Mouse (Mus musculus): Measurements from ENCODE around the gene Chek2. TPM values are rescaled to one million over a fixed set of nuclear protein-coding genes. Genes with fewer than 3 reads are reported as not detected.
"Not testable (repeated sequence)": the region's sequence is repeated elsewhere in the genome, so short reads cannot be mapped to it uniquely, and the experiment has no call there.

The Chek2 gene
- polyA plus RNA-seq, 1 experiment, result 3.3 TPM

GRCm38 (mm10) chr5:110826781-110827495 lies 12.8 kb upstream of the Chek2 start:
- Histone ChIP-seq H3K4me1 (ENCODE audit: control insufficient read depth, insufficient read depth, low read length) (no peaks in the 10 kb centered on the region), H3K27me3 (ENCODE audit: control insufficient read depth, insufficient read depth, low read length) (no peaks in the 10 kb centered on the region), H3K4me3 (replicated peaks; ENCODE audit: insufficient read depth, low read depth, low read length) (no peak overlapping the region), H3K27ac (ENCODE audit: insufficient read depth, low read length) (no peak overlapping the region)
- WGBS, result 94% methylated on average over 8 of the region's 8 CpGs
- no peak for DNase-seq
- no peak for TF ChIP-seq POLR2A (IDR thresholded peaks at IDR 0.05; ENCODE audit: borderline replicate concordance, insufficient read depth, low read length)
- TF ChIP-seq CTCF (IDR thresholded peaks at IDR 0.05; ENCODE audit: borderline replicate concordance, insufficient read depth, low read depth, low read length), result no peak

DNA sequence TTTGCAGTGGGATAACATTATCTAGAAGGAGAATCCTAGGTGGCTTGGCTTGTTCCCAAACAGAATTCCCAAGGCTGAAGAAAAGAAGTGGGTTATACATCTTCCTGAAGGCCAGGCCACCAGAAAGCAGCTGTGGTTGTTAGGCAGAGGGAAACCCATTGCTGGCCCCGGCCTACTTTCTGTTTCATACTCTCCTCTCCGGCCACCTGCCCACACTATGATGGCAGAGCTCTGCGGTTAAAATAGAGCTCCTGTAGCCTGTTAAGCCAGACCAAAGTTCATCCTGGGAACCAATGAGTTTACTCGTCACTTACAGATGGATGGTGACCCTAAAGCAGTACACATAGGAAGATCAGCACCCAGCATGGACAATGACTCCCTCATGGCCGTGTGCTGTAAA lies 12.2 kb upstream of the Chek2 start:
- no peak for TF ChIP-seq CTCF (IDR thresholded peaks at IDR 0.05; ENCODE audit: borderline replicate concordance, insufficient read depth, low read depth, low read length)
- TF ChIP-seq POLR2A (IDR thresholded peaks at IDR 0.05; ENCODE audit: borderline replicate concordance, insufficient read depth, low read length), result no peak
- H3K4me1 ChIP-seq (ENCODE audit: control insufficient read depth, insufficient read depth, low read length), result no peaks in the 10 kb centered on the region
- no peak overlapping the region for H3K27ac ChIP-seq (ENCODE audit: insufficient read depth, low read length)
- H3K27me3 ChIP-seq (ENCODE audit: control insufficient read depth, insufficient read depth, low read length), result no peaks in the 10 kb centered on the region
- H3K4me3 ChIP-seq (replicated peaks; ENCODE audit: insufficient read depth, low read depth, low read length), result no peak overlapping the region
- WGBS, result 90% methylated on average over 5 of the region's 5 CpGs
- no peak for DNase-seq

GRCm38 (mm10) chr5:110831036-110831720 lies 8.6 kb upstream of the Chek2 start:
- H3K27ac ChIP-seq (ENCODE audit: insufficient read depth, low read length), result no peak overlapping the region
- no peak for TF ChIP-seq POLR2A (IDR thresholded peaks at IDR 0.05; ENCODE audit: borderline replicate concordance, insufficient read depth, low read length)
- H3K4me3 ChIP-seq (replicated peaks; ENCODE audit: insufficient read depth, low read depth, low read length), result no peak overlapping the region
- WGBS, result 93% methylated on average over 5 of the region's 5 CpGs
- no peak for DNase-seq
- H3K27me3 ChIP-seq (ENCODE audit: control insufficient read depth, insufficient read depth, low read length), result no peaks in the 10 kb centered on the region
- H3K4me1 ChIP-seq (ENCODE audit: control insufficient read depth, insufficient read depth, low read length), result no peaks in the 10 kb centered on the region

DNA sequence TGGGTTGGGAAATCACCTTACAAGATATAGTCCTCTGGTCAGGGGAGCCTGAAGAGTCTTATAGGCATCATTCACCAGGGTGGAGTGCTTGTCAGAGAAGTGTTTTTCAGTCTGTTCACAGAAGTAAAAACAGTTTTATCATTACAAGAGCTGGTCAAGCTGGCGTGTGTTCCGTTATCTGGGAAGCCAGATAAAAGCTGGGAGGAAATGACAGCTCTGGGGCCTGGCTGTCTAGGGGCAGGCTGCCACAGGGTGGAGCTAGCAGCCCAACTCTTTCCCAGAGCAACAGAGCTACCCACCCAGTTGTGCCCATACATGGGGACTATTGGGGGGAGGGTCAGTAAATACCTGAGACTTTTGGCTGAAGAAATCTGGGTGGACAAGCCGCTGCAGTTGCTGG lies 3.8 kb upstream of the Chek2 start:
- WGBS, result 45% methylated on average over 3 of the region's 3 CpGs
- H3K27ac ChIP-seq (ENCODE audit: insufficient read depth, low read length), result no peak overlapping the region
- no peaks in the 10 kb centered on the region for H3K4me1 ChIP-seq (ENCODE audit: control insufficient read depth, insufficient read depth, low read length)
- TF ChIP-seq POLR2A (IDR thresholded peaks at IDR 0.05; ENCODE audit: borderline replicate concordance, insufficient read depth, low read length) (no peak), CTCF (IDR thresholded peaks at IDR 0.05; ENCODE audit: borderline replicate concordance, insufficient read depth, low read depth, low read length) (peak; percentile 54)
- H3K27me3 ChIP-seq (ENCODE audit: control insufficient read depth, insufficient read depth, low read length), result no peaks in the 10 kb centered on the region
- peak; percentile 27 to 31 for DNase-seq
- no peak overlapping the region for H3K4me3 ChIP-seq (replicated peaks; ENCODE audit: insufficient read depth, low read depth, low read length)

DNA sequence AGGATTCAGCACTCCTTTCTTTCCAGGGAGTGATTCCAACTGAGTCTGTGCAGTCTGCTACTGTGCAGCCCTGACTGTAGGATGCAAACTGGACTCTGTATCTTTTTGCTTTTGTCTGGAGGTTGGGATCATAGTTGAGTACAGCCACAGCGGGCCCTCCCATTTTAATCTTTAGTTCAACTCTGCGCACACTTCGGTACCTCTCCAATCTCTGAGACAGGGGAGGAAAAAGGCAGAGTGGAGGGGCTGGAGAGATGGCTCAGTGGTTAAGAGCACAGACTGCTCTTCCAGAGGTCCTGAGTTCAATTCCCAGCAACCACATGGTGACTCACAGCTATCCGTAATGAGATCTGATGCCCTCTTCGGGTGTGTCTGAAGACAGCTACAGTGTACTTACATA lies 1.8 kb upstream of the Chek2 start:
- 97% methylated on average over 5 of the region's 5 CpGs for WGBS
- H3K4me1 ChIP-seq (ENCODE audit: control insufficient read depth, insufficient read depth, low read length); DNase-seq: not testable (repeated sequence)

GRCm38 (mm10) chr5:110839038-110839677 lies 621 bp upstream of the Chek2 start:
- Histone ChIP-seq H3K4me1 (ENCODE audit: control insufficient read depth, insufficient read depth, low read length) (no peaks in the 10 kb centered on the region), H3K27me3 (ENCODE audit: control insufficient read depth, insufficient read depth, low read length) (no peaks in the 10 kb centered on the region), H3K4me3 (replicated peaks; ENCODE audit: insufficient read depth, low read depth, low read length) (peak overlapping the region; percentile 85), H3K27ac (ENCODE audit: insufficient read depth, low read length) (peak overlapping the region; percentile 95)
- DNase-seq, result no peak
- TF ChIP-seq CTCF (IDR thresholded peaks at IDR 0.05; ENCODE audit: borderline replicate concordance, insufficient read depth, low read depth, low read length), result no peak
- no peak for TF ChIP-seq POLR2A (IDR thresholded peaks at IDR 0.05; ENCODE audit: borderline replicate concordance, insufficient read depth, low read length)
- 8% methylated on average over 28 of the region's 28 CpGs for WGBS

More for the DNA sequence above, 1.8 kb upstream of the Chek2 start:
- not testable (repeated sequence) for H3K4me3 ChIP-seq (replicated peaks; ENCODE audit: insufficient read depth, low read depth, low read length); H3K27ac ChIP-seq (ENCODE audit: insufficient read depth, low read length); H3K27me3 ChIP-seq (ENCODE audit: control insufficient read depth, insufficient read depth, low read length)

DNA sequence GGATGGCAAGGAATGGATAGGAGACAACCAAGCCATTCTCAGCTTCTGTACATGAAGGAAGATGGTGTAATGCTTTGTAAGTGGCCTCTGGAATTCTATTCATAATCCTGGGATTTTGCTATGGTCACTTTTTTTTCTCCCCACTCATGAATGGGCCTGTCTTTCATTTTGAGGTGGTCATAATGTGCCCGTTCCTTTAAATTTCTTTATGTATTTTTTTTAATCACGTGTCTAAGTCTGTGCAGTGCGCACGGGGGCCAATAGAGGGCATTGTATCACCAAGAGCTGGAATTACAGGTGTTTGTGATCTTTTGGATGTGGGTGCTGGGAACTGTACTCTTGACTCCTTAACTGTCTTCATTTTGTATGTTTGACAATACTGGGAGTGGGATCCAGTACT lies 686 bp downstream of the Chek2 start:
- Histone ChIP-seq H3K4me3 (replicated peaks; ENCODE audit: insufficient read depth, low read depth, low read length) (peak overlapping the region; percentile 77), H3K4me1 (ENCODE audit: control insufficient read depth, insufficient read depth, low read length) (no peaks in the 10 kb centered on the region), H3K27ac (ENCODE audit: insufficient read depth, low read length) (no peak overlapping the region), H3K27me3 (ENCODE audit: control insufficient read depth, insufficient read depth, low read length) (no peaks in the 10 kb centered on the region)
- TF ChIP-seq POLR2A (IDR thresholded peaks at IDR 0.05; ENCODE audit: borderline replicate concordance, insufficient read depth, low read length), result no peak
- TF ChIP-seq CTCF (IDR thresholded peaks at IDR 0.05; ENCODE audit: borderline replicate concordance, insufficient read depth, low read depth, low read length), result peak; percentile 46; the same call in 1 of the 2 replicates
- DNase-seq, result peak; percentile 43 to 48
- 8% methylated on average over 4 of the region's 4 CpGs for WGBS
